Mouse (Mus musculus) CH12.LX (cell line): ENCODE data around the gene Inafm2. TPM values are rescaled to one million over a fixed set of nuclear protein-coding genes. Genes with fewer than 3 reads are reported as not detected.
A peak's percentile ranks its signal among the peaks of the same experiment; 100 is the strongest.

Experiments
- DNase-seq: peaks from one replicate; pipeline ENCODE4 v3.0.0-alpha.2; 2013; ENCODE audit errors: extremely low read depth
- H3K27ac ChIP-seq: 2 replicates; pipeline ENCODE4 v1.5.1; 2012; ENCODE audit warnings: low read depth, mild to moderate bottlenecking, control low read depth, moderate library complexity; ENCODE audit not compliant: insufficient read depth
- H3K27me3 ChIP-seq: replicated peaks from 2 replicates; pipeline ENCODE3; 2012; ENCODE audit warnings: inconsistent platforms
- H3K36me3 ChIP-seq, 2 experiments: replicated peaks in 1 of 2; 2 replicates each; pipeline versions ENCODE3 to v1.6.1; 2012; ENCODE audit warnings: inconsistent platforms in 1 of 2, low read length in 1 of 2, mild to moderate bottlenecking in 1 of 2, mixed read lengths in 1 of 2, moderate library complexity in 1 of 2; ENCODE audit not compliant: control insufficient read depth in 1 of 2, insufficient read depth in 1 of 2
- H3K4me1 ChIP-seq, 2 experiments: 2 replicates each; pipeline ENCODE4 v1.6.1; 2012; ENCODE audit warnings: inconsistent platforms in 1 of 2, moderate library complexity in 1 of 2; ENCODE audit not compliant: insufficient read depth in 2 of 2, control insufficient read depth in 1 of 2
- H3K4me2 ChIP-seq: 2 replicates; pipeline ENCODE4 v1.6.1; 2012; ENCODE audit warnings: low read depth, mild to moderate bottlenecking, control low read depth; ENCODE audit not compliant: poor library complexity, insufficient read depth, severe bottlenecking
- H3K4me3 ChIP-seq, 3 experiments: fragments of 150-350 bp in 1 of 3; sonication (generic) in 1 of 3; replicated peaks in 1 of 3; 2 replicates each; pipeline versions ENCODE3 to v1.5.1; 2011 to 2012; ENCODE audit warnings: low read depth in 2 of 3, low read length in 2 of 3, mild to moderate bottlenecking in 2 of 3, moderate library complexity in 2 of 3, control low read depth in 1 of 3, improper control_type of control experiment in 1 of 3, inconsistent platforms in 1 of 3, mixed read lengths in 1 of 3; ENCODE audit not compliant: poor library complexity in 1 of 3
- H3K79me2 ChIP-seq: replicated peaks from 2 replicates; pipeline ENCODE4 v1.6.1; 2012; ENCODE audit warnings: mild to moderate bottlenecking, moderate library complexity; ENCODE audit not compliant: control insufficient read depth, poor library complexity, insufficient read depth, severe bottlenecking; ENCODE audit errors: extremely low read depth
- H3K9ac ChIP-seq: 2 replicates; pipeline ENCODE4 v1.6.1; 2012; ENCODE audit warnings: low read depth, mild to moderate bottlenecking, control low read depth, moderate library complexity; ENCODE audit not compliant: insufficient read depth
- H3K9me3 ChIP-seq: replicated peaks from 2 replicates; pipeline ENCODE3; 2012; ENCODE audit warnings: low read length, inconsistent platforms, mixed read lengths
- BHLHE40 ChIP-seq: IDR thresholded peaks from 2 replicates; pipeline ENCODE4 v1.6.1; 2011; ENCODE audit warnings: mild to moderate bottlenecking, low read depth, low read length, improper control_type of control experiment
- CHD1 ChIP-seq: IDR thresholded peaks from 2 replicates; pipeline ENCODE4 v1.6.1; 2012; ENCODE audit warnings: low read depth, low read length, improper control_type of control experiment, inconsistent platforms
- CHD2 ChIP-seq: IDR thresholded peaks from 2 replicates; pipeline ENCODE4 v1.6.1; 2011; ENCODE audit warnings: low read length, improper control_type of control experiment
- CTCF ChIP-seq, 2 experiments: IDR thresholded peaks in 1 of 2; conservative IDR thresholded peaks in 1 of 2; 2 replicates each; pipeline ENCODE4 v1.5.1; 2011 to 2012; ENCODE audit warnings: low read depth in 2 of 2, low read length in 2 of 2, improper control_type of control experiment in 1 of 2, inconsistent platforms in 1 of 2, mild to moderate bottlenecking in 1 of 2, moderate library complexity in 1 of 2
- ELF1 ChIP-seq: IDR thresholded peaks from 2 replicates; pipeline ENCODE4 v1.6.1; 2014; ENCODE audit warnings: low read depth, mild to moderate bottlenecking, inconsistent platforms, low read length, improper control_type of control experiment
- IRF4 ChIP-seq: IDR thresholded peaks from 2 replicates; pipeline ENCODE4 v1.6.1; 2014; ENCODE audit warnings: low read depth, mild to moderate bottlenecking, inconsistent platforms, low read length, improper control_type of control experiment
- KAT2A ChIP-seq: IDR thresholded peaks from 2 replicates; pipeline ENCODE4 v1.6.1; 2012; ENCODE audit warnings: low read length, improper control_type of control experiment, inconsistent platforms; ENCODE audit not compliant: insufficient replicate concordance
- MAX ChIP-seq: IDR thresholded peaks from 2 replicates; pipeline ENCODE4 v1.6.1; 2011; ENCODE audit warnings: low read length, improper control_type of control experiment
- MAZ ChIP-seq: IDR thresholded peaks from 2 replicates; pipeline ENCODE4 v1.6.1; 2012; ENCODE audit warnings: low read depth, mild to moderate bottlenecking, inconsistent platforms, low read length, improper control_type of control experiment, moderate library complexity
- MXI1 ChIP-seq: IDR thresholded peaks from 2 replicates; pipeline ENCODE4 v1.6.1; 2011; ENCODE audit warnings: mild to moderate bottlenecking, low read depth, low read length, improper control_type of control experiment
- NELFE ChIP-seq: IDR thresholded peaks from 2 replicates; pipeline ENCODE4 v1.6.1; 2011; ENCODE audit warnings: low read depth, low read length, improper control_type of control experiment
- POLR2AphosphoS2 ChIP-seq: IDR thresholded peaks from 2 replicates; pipeline ENCODE4 v1.6.1; 2011; ENCODE audit warnings: low read depth, low read length, improper control_type of control experiment
- RAD21 ChIP-seq: IDR thresholded peaks from 2 replicates; pipeline ENCODE4 v1.6.1; 2011; ENCODE audit warnings: low read depth, mild to moderate bottlenecking, low read length, improper control_type of control experiment, moderate library complexity
- SIN3A ChIP-seq: IDR thresholded peaks from 2 replicates; pipeline ENCODE4 v1.6.1; 2012; ENCODE audit warnings: low read length, improper control_type of control experiment, inconsistent platforms
- TBP ChIP-seq: conservative IDR thresholded peaks from 2 replicates; pipeline ENCODE4 v1.6.1; 2011; ENCODE audit warnings: low read depth, low read length, improper control_type of control experiment
- TCF12 ChIP-seq: IDR thresholded peaks from 2 replicates; pipeline ENCODE4 v1.6.1; 2014; ENCODE audit warnings: low read depth, mild to moderate bottlenecking, inconsistent platforms, low read length, improper control_type of control experiment
- USF1 ChIP-seq: IDR thresholded peaks from 2 replicates; pipeline ENCODE4 v1.6.1; 2014; ENCODE audit warnings: low read depth, mild to moderate bottlenecking, inconsistent platforms, low read length, improper control_type of control experiment
- ZC3H11A ChIP-seq: IDR thresholded peaks from 2 replicates; pipeline ENCODE4 v1.6.1; 2012; ENCODE audit warnings: low read depth, mild to moderate bottlenecking, inconsistent platforms, low read length, improper control_type of control experiment
- ZMIZ1 ChIP-seq: IDR thresholded peaks from 2 replicates; pipeline ENCODE4 v1.6.1; 2012; ENCODE audit warnings: low read depth, mild to moderate bottlenecking, inconsistent platforms, low read length, improper control_type of control experiment
- ZNF384 ChIP-seq: IDR thresholded peaks from 2 replicates; pipeline ENCODE4 v1.6.1; 2012; ENCODE audit warnings: low read depth, low read length, improper control_type of control experiment, inconsistent platforms
- dilution Hi-C: fragments of 300-500 bp; cut with MboI; formaldehyde crosslinking; loops from 2 replicates; pipeline ENCODE4 v1.14.3; 2020; ENCODE audit warnings: low sequenced_read_pairs; ENCODE audit not compliant: extremely low pct_unique_long_range_greater_than_20kb, extremely low pct_ligation_motif_present
- in situ Hi-C: fragments of 300-500 bp; cut with MboI; formaldehyde crosslinking; loops from 3 replicates; pipeline ENCODE4 v1.14.3; 2019; ENCODE audit warnings: low sequenced_read_pairs, low pct_ligation_motif_present, low pct_unique_long_range_greater_than_20kb, mixed read lengths
- polyA plus RNA-seq: library from polyadenylated mRNA; unstranded; fragments of >175 nt; gene quantifications from 2 replicates; pipeline ENCODE4 v1.2.1, GENCODE M21; 2012; ENCODE audit warnings: low read depth; ENCODE audit not compliant: insufficient read length
- total RNA-seq, 2 experiments: library from RNA; depleted of rRNA; stranded (reverse); fragments of 300-350 nt in 1 of 2; fragments of >200 nt in 1 of 2; gene quantifications; 2 replicates each; pipeline ENCODE4 v1.2.3; 2012 to 2014

The Inafm2 gene
- total and polyA plus RNA-seq, 3 experiments: 2.7 to 4.2 (median 3.6) TPM

- in situ Hi-C loops: no loop called here
Measured at GRCm38 (mm10) chr2:118703913-118704730, 41.4 kb upstream of the Inafm2 start, which contains the start of gene Ankrd63. Ankrd63 (minus strand) TSS chr2:118703963.

GRCm38 (mm10) chr2:118706436-118706835 lies 39.1 kb upstream of the Inafm2 start:
- dilution Hi-C loops: no loop called here
- Histone ChIP-seq H3K27ac (no peak overlapping the region), H3K79me2 (no peaks in the 10 kb centered on the region)
- no peak for DNase-seq
- TF ChIP-seq BHLHE40 (peak; percentile 29; the same call in 1 of the 2 replicates), CHD2 (no peak), RAD21 (no peak), NELFE (no peak), CHD1 (no peak), TCF12 (no peak)
- TF ChIP-seq, all 38 proteins: peak for 1
- Histone ChIP-seq H3K36me3 (peaks cover 6 to 44% of the 10 kb centered on the region in 2 experiments), H3K27me3 (no peaks in the 10 kb centered on the region), H3K4me2 (no peak overlapping the region), H3K4me3 (no peak overlapping the region), H3K9ac (no peak overlapping the region), H3K9me3 (peaks cover 19% of the 10 kb centered on the region), H3K4me1 (peaks cover 5 to 29% of the 10 kb centered on the region in 2 experiments)
- in situ Hi-C loops: no loop called here

More at GRCm38 (mm10) chr2:118703913-118704730, 41.4 kb upstream of the Inafm2 start, which contains the start of gene Ankrd63:
- H3K27ac ChIP-seq: no peak within 1 kb of the TSS
- H3K9ac ChIP-seq: no peak within 1 kb of the TSS
- no peaks in the 10 kb centered on the region for H3K79me2 ChIP-seq
- peaks cover 0 to 21% of the 10 kb centered on the region in 2 experiments for H3K36me3 ChIP-seq
- peak within 1 kb of the TSS; percentile 37 for H3K4me2 ChIP-seq
- DNase-seq: no peak
- H3K9me3 ChIP-seq: peaks cover 21% of the 10 kb centered on the region
- TF ChIP-seq ZC3H11A (no peak), BHLHE40 (peak; percentile 42; the same call in 1 of the 2 replicates)
- dilution Hi-C loops: no loop called here
- peaks cover 5 to 29% of the 10 kb centered on the region in 2 experiments for H3K4me1 ChIP-seq
- no peak within 1 kb of the TSS for H3K4me3 ChIP-seq
- no peaks in the 10 kb centered on the region for H3K27me3 ChIP-seq

GRCm38 (mm10) chr2:118708472-118708871 lies 37.1 kb upstream of the Inafm2 start:
- Histone ChIP-seq H3K79me2 (no peaks in the 10 kb centered on the region), H3K27me3 (no peaks in the 10 kb centered on the region), H3K4me1 (peaks cover 8 to 34% of the 10 kb centered on the region in 2 experiments), H3K4me2 (no peak overlapping the region), H3K4me3 (no peak overlapping the region), H3K9ac (no peak overlapping the region), H3K9me3 (peaks cover 3% of the 10 kb centered on the region), H3K36me3 (peaks cover 13 to 64% of the 10 kb centered on the region in 2 experiments), H3K27ac (no peak overlapping the region)
- no peak for DNase-seq
- TF ChIP-seq POLR2AphosphoS2: no peak
- TF ChIP-seq CTCF (conservative IDR thresholded peaks at IDR 0.05 in 1 of 2, IDR thresholded peaks at IDR 0.05 in 1 of 2; ENCODE audit: low read depth in 2 of 2, low read length in 2 of 2): no peak
- TF ChIP-seq KAT2A: no peak
- no peak for TF ChIP-seq IRF4
- TF ChIP-seq ZNF384: no peak
- TF ChIP-seq MXI1: no peak
- no peak for TF ChIP-seq TBP
- no peak for TF ChIP-seq MAX
- TF ChIP-seq RAD21: no peak
- no peak for TF ChIP-seq BHLHE40
- no peak for TF ChIP-seq ZMIZ1
- TF ChIP-seq USF1: no peak
- no peak for TF ChIP-seq MAZ
- TF ChIP-seq ELF1: no peak
- no peak for TF ChIP-seq SIN3A
- dilution Hi-C loops: no loop called here
- in situ Hi-C loops: no loop called here
